Mouse (Mus musculus) myocyte (in vitro differentiated cells): ENCODE measurements at regions not wholly inside any gene's neighbourhood (a gene's known extent, or its start where the extent isn't known, plus 50 kb on each side); places are given as distances from the start of the nearest gene placed in this dataset.

Experiments
- MAX ChIP-seq: IDR thresholded peaks from one replicate; pipeline ENCODE4 v1.6.1; 2011; ENCODE audit warnings: low read depth, mild to moderate bottlenecking, control low read depth
- POLR2A ChIP-seq: IDR thresholded peaks from one replicate; pipeline ENCODE4 v1.6.1; 2011; ENCODE audit warnings: low read depth, mild to moderate bottlenecking, control low read depth, moderate library complexity; ENCODE audit not compliant: insufficient read length
- POLR2AphosphoS2 ChIP-seq: IDR thresholded peaks from one replicate; pipeline ENCODE4 v1.6.1; 2011; ENCODE audit warnings: low read depth, control low read depth; ENCODE audit not compliant: insufficient read length
- USF1 ChIP-seq: IDR thresholded peaks from one replicate; pipeline ENCODE4 v1.6.1; 2011; ENCODE audit warnings: low read depth, mild to moderate bottlenecking, control low read depth, moderate library complexity

DNA sequence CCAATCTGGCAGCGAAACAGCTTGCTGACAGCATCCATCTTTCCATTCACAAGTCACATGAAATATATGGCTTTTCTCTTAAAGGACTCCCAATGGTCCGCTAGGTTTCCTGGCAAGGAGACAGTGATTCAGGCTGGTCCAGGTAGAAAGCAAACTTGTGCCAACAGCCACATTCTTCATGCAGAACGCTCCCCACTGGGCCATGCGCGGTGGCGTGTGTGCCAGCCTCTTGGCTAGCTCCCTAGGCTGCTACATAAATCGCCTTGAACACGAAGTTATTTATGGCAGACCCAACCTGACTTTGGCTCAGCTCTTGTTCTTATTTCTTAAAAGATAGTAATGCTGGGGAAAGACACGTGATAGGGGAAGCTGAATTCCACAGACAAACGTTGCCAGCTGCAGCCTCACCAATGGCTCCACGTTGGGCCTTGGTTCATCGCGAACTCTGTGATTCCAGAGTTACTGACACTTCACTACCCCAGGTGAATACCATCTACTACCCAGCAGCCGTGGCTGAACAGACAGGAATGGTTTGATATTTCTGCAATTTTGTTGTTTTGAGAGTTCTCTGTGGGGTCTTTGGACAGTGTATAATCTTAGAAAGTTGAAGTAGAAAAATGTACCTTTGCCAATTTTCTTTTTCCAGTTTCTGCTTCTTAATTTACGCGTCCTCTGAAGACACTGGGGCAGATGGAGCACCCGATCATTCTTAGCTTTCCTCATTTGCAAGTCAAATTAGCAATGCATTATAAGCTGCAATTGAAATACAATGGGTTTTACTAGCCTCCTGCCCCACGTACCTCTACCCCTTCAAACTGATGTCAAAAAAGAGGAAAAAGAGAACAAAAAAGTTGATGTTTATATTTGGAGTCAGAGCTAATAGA lies 66.0 kb upstream of the Creb5 start:
- no peak for TF ChIP-seq POLR2A
- TF ChIP-seq MAX: no peak
- no peak for TF ChIP-seq POLR2AphosphoS2
- TF ChIP-seq USF1: no peak
